Mouse (Mus musculus) liver, embryonic 14.5 days (tissue): Measurements from ENCODE around the gene Bri3bp. TPM values are rescaled to one million over a fixed set of nuclear protein-coding genes. Genes with fewer than 3 reads are reported as not detected.

ENCODE experiments used
- ATAC-seq: fragments of 200-750 bp; cut with Nextera tagmentation; 2 replicates; pipeline ENCODE4 v1.8.0; 2017; ENCODE audit warnings: moderate number of reproducible peaks, mild to moderate bottlenecking, moderate library complexity; ENCODE audit not compliant: insufficient read depth
- DNase-seq, 3 experiments: peaks; one replicate each; pipeline ENCODE4 v3.0.0-alpha.2; 2012 to 2013; ENCODE audit warnings: low read depth in 3 of 3, low spot score in 3 of 3
- H3K27ac ChIP-seq: fragments of 300-500 bp; sonication (generic); 2 replicates; pipeline ENCODE4 v1.5.1; 2014; ENCODE audit warnings: moderate library complexity, mild to moderate bottlenecking, control low read depth, inconsistent platforms
- H3K27me3 ChIP-seq: fragments of 300-500 bp; sonication (generic); 2 replicates; pipeline ENCODE4 v1.6.1; 2014; ENCODE audit warnings: mild to moderate bottlenecking, low read length, moderate library complexity; ENCODE audit not compliant: control insufficient read depth, insufficient read depth
- H3K36me3 ChIP-seq: fragments of 300-500 bp; sonication (generic); replicated peaks from 2 replicates; pipeline ENCODE4 v1.6.1; 2014; ENCODE audit warnings: low read depth; ENCODE audit not compliant: control insufficient read depth, insufficient read depth
- H3K4me1 ChIP-seq, 2 experiments: fragments of 200-500 bp in 1 of 2; fragments of 300-500 bp in 1 of 2; sonication (generic) in 1 of 2; replicated peaks; 2 replicates each; pipeline ENCODE4 v1.6.1; 2012 to 2014; ENCODE audit warnings: antibody characterized with exemption in 1 of 2, inconsistent platforms in 1 of 2, low read length in 1 of 2; ENCODE audit not compliant: control insufficient read depth in 2 of 2, insufficient read depth in 2 of 2
- H3K4me2 ChIP-seq: fragments of 300-500 bp; sonication (generic); 2 replicates; pipeline ENCODE4 v1.6.1; 2014; ENCODE audit warnings: low read depth, mild to moderate bottlenecking, control low read depth, moderate library complexity
- H3K4me3 ChIP-seq, 2 experiments: fragments of 200-500 bp in 1 of 2; fragments of 300-500 bp in 1 of 2; sonication (generic) in 1 of 2; 2 replicates each; pipeline ENCODE4 v1.5.1; 2012 to 2014; ENCODE audit warnings: low read depth in 2 of 2, low read length in 2 of 2, mild to moderate bottlenecking in 2 of 2, control low read depth in 1 of 2, inconsistent platforms in 1 of 2, moderate library complexity in 1 of 2; ENCODE audit not compliant: insufficient read depth in 1 of 2
- H3K9ac ChIP-seq: fragments of 300-500 bp; sonication (generic); replicated peaks from 2 replicates; pipeline ENCODE4 v1.6.1; 2014; ENCODE audit warnings: mild to moderate bottlenecking, control low read depth, moderate library complexity
- H3K9me3 ChIP-seq: fragments of 300-500 bp; sonication (generic); 2 replicates; pipeline ENCODE4 v1.6.1; 2016; ENCODE audit warnings: low read length, mixed read lengths; ENCODE audit not compliant: control insufficient read depth
- CTCF ChIP-seq: IDR thresholded peaks from 2 replicates; pipeline ENCODE4 v1.5.1; 2016; ENCODE audit warnings: antibody characterized with exemption, low read depth, control low read depth
- EP300 ChIP-seq: IDR thresholded peaks from 2 replicates; pipeline ENCODE4 v1.6.1; 2016; ENCODE audit warnings: antibody characterized with exemption, low read depth
- WGBS: fragments of 180-500 bp; shearing (Covaris S2); extraction: QIAGEN DNeasy Blood & Tissue Kit; methylation state at CpG from one replicate; pipeline ENCODE4 v1.1.7; 2014; ENCODE audit not compliant: insufficient replicate concordance; 5-methylcytosine and 5-hydroxymethylcytosine counted together
- polyA plus RNA-seq, 2 experiments: library from polyadenylated mRNA; depleted of rRNA in 1 of 2; stranded (reverse) in 1 of 2; unstranded in 1 of 2; fragments of >200 nt; fragmentation: Nextera tagmentation in 1 of 2; extraction: Ambion mirVana in 1 of 2; gene quantifications; 2 replicates each; pipeline versions ENCODE4 v1.2.1 to v1.2.3; 2012 to 2014

The Bri3bp gene
- polyA plus RNA-seq, 2 experiments: 4.9 to 16.4 TPM

- no peak overlapping the region for H3K4me2 ChIP-seq
- H3K9me3 ChIP-seq: no peaks in the 10 kb centered on the region
- no peaks in the 10 kb centered on the region; a peak in 1 of 4 replicates for H3K4me1 ChIP-seq
- peaks cover 5% of the 10 kb centered on the region; the same call in 1 of the 2 replicates for H3K36me3 ChIP-seq
- H3K27me3 ChIP-seq: no peaks in the 10 kb centered on the region
- no peak overlapping the region for H3K27ac ChIP-seq
- no peak overlapping the region for H3K4me3 ChIP-seq
- no peak for DNase-seq
- 68% methylated on average over 7 of the region's 7 CpGs for WGBS
- H3K9ac ChIP-seq: no peak overlapping the region
- TF ChIP-seq EP300 (no peak), CTCF (no peak)
- ATAC-seq: no peak
Measured at GRCm38 (mm10) chr5:125482474-125482873, 41.1 kb downstream of the Bri3bp start.

- Histone ChIP-seq H3K4me2 (no peak overlapping the region), H3K27ac (no peak overlapping the region), H3K27me3 (no peaks in the 10 kb centered on the region), H3K9me3 (no peaks in the 10 kb centered on the region), H3K4me1 (no peaks in the 10 kb centered on the region; a peak in 1 of 4 replicates), H3K36me3 (peaks cover 5% of the 10 kb centered on the region; the same call in 1 of the 2 replicates), H3K9ac (no peak overlapping the region), H3K4me3 (no peak overlapping the region)
- peak; percentile 27; the same call in 1 of the 2 replicates for ATAC-seq
- DNase-seq: no peak
- TF ChIP-seq EP300 (no peak), CTCF (no peak)
- WGBS: 59% methylated on average over 5 of the region's 6 CpGs
Measured at GRCm38 (mm10) chr5:125483712-125484611, 42.6 kb downstream of the Bri3bp start.

- TF ChIP-seq CTCF: no peak
- TF ChIP-seq EP300: no peak
- H3K4me1 ChIP-seq: no peaks in the 10 kb centered on the region; a peak in 1 of 4 replicates
- DNase-seq (no peak), ATAC-seq (no peak)
- H3K27me3 ChIP-seq: no peaks in the 10 kb centered on the region
- H3K9me3 ChIP-seq: no peaks in the 10 kb centered on the region
- no peak overlapping the region for H3K4me2 ChIP-seq
- no peak overlapping the region for H3K9ac ChIP-seq
- no peak overlapping the region for H3K4me3 ChIP-seq
- 63% methylated on average over 4 of the region's 4 CpGs for WGBS
- H3K36me3 ChIP-seq: peaks cover 5% of the 10 kb centered on the region; the same call in 1 of the 2 replicates
- no peak overlapping the region for H3K27ac ChIP-seq
Measured at GRCm38 (mm10) chr5:125485031-125485778, 43.8 kb downstream of the Bri3bp start.

- no peak overlapping the region for H3K4me3 ChIP-seq
- no peaks in the 10 kb centered on the region for H3K27me3 ChIP-seq
- no peak overlapping the region for H3K4me2 ChIP-seq
- no peak overlapping the region for H3K27ac ChIP-seq
- no peak for ATAC-seq
- peaks cover 5% of the 10 kb centered on the region; the same call in 1 of the 2 replicates for H3K36me3 ChIP-seq
- no peak for DNase-seq
- H3K9ac ChIP-seq: no peak overlapping the region
- 43% methylated on average over 1 of the region's 1 CpGs for WGBS
- no peaks in the 10 kb centered on the region for H3K9me3 ChIP-seq
- no peaks in the 10 kb centered on the region; a peak in 1 of 4 replicates for H3K4me1 ChIP-seq
- TF ChIP-seq EP300: no peak
- no peak for TF ChIP-seq CTCF
Measured at GRCm38 (mm10) chr5:125486088-125486487, 44.7 kb downstream of the Bri3bp start.
